Mouse (Mus musculus) embryo, embryonic 10.5 days (tissue): ENCODE measurements around the gene Gm27021.
A peak's percentile ranks its signal among the peaks of the same experiment; 100 is the strongest.

Experiments
- DNase-seq: peaks from one replicate; pipeline ENCODE4 v3.0.0-alpha.2; 2015; ENCODE audit warnings: low spot score

The Gm27021 gene

GRCm38 (mm10) chr8:120641245-120641644, 26.6 kb downstream of the Gm27021 start:
- DNase-seq: no peak

GRCm38 (mm10) chr8:120634329-120634839, 33.5 kb downstream of the Gm27021 start:
- peak; percentile 54 for DNase-seq

GRCm38 (mm10) chr8:120633665-120634271, 34.1 kb downstream of the Gm27021 start:
- peak; percentile 27 for DNase-seq

- DNase-seq: no peak
These were observed 34.8 kb downstream of the Gm27021 start for GRCm38 (mm10) chr8:120632969-120633664.

GRCm38 (mm10) chr8:120631441-120632375, 36.2 kb downstream of the Gm27021 start:
- no peak for DNase-seq

GRCm38 (mm10) chr8:120630848-120631247, 37.0 kb downstream of the Gm27021 start:
- no peak for DNase-seq

- no peak for DNase-seq
These were observed 37.8 kb downstream of the Gm27021 start for GRCm38 (mm10) chr8:120630031-120630430.

GRCm38 (mm10) chr8:120627298-120627697, 40.6 kb downstream of the Gm27021 start:
- DNase-seq: no peak

GRCm38 (mm10) chr8:120626461-120626860, 41.4 kb downstream of the Gm27021 start:
- DNase-seq: no peak

GRCm38 (mm10) chr8:120623608-120624007, 44.3 kb downstream of the Gm27021 start:
- no peak for DNase-seq

- no peak for DNase-seq
These were observed 45.7 kb downstream of the Gm27021 start for GRCm38 (mm10) chr8:120622161-120622560.

- no peak for DNase-seq
These were observed 47.4 kb downstream of the Gm27021 start for GRCm38 (mm10) chr8:120620441-120620840.

- DNase-seq: no peak
These were observed 48.4 kb downstream of the Gm27021 start for GRCm38 (mm10) chr8:120619235-120620180.

GRCm38 (mm10) chr8:120618110-120618509, 49.8 kb downstream of the Gm27021 start:
- peak; percentile 95 for DNase-seq

GRCm38 (mm10) chr8:120616663-120617626, 50.9 kb downstream of the Gm27021 start:
- DNase-seq: peak; percentile 64

- no peak for DNase-seq
These were observed 53.4 kb downstream of the Gm27021 start for GRCm38 (mm10) chr8:120614491-120614890.

GRCm38 (mm10) chr8:120610824-120611223, 57.1 kb downstream of the Gm27021 start:
- no peak for DNase-seq

- peak; percentile 88 for DNase-seq
These were observed 60.0 kb downstream of the Gm27021 start for GRCm38 (mm10) chr8:120607885-120608284.

GRCm38 (mm10) chr8:120607460-120607859, 60.4 kb downstream of the Gm27021 start:
- DNase-seq: no peak

GRCm38 (mm10) chr8:120602672-120603071, 65.2 kb downstream of the Gm27021 start:
- DNase-seq: peak; percentile 66
